Mouse (Mus musculus): ENCODE measurements around the gene 4930426L09Rik.

4930426L09Rik gene

GRCm38 (mm10) chr2:19018034-19018433, 19.9 kb downstream of the 4930426L09Rik start:
- DNase-seq = no peak

- DNase-seq = no peak
These were observed 26.7 kb downstream of the 4930426L09Rik start for GRCm38 (mm10) chr2:19024807-19025206.

- DNase-seq = no peak
These were observed 39.3 kb downstream of the 4930426L09Rik start for GRCm38 (mm10) chr2:19037430-19037829.

- no peak for DNase-seq
These were observed 39.9 kb downstream of the 4930426L09Rik start for GRCm38 (mm10) chr2:19037907-19038570.

GRCm38 (mm10) chr2:19048225-19048624, 50.1 kb downstream of the 4930426L09Rik start:
- no peak for DNase-seq

- DNase-seq = no peak
These were observed 51.2 kb downstream of the 4930426L09Rik start for GRCm38 (mm10) chr2:19049341-19049740.

All from thymus, postnatal 36 days (tissue).